Mouse (Mus musculus) E14TG2a.4 (cell line): ENCODE measurements around the gene Ano5.

Source experiments
- H3K27me3 ChIP-seq: 2 replicates; pipeline ENCODE4 v1.6.1; 2014; ENCODE audit warnings: low read length, control low read depth; ENCODE audit not compliant: insufficient read depth
- H3K36me3 ChIP-seq: 2 replicates; pipeline ENCODE4 v1.6.1; 2014; ENCODE audit warnings: low read length, control low read depth; ENCODE audit not compliant: insufficient read depth
- H3K4me1 ChIP-seq: replicated peaks from 2 replicates; pipeline ENCODE4 v1.6.1; 2014; ENCODE audit warnings: low read depth, low read length, control low read depth
- H3K4me3 ChIP-seq: replicated peaks from 2 replicates; pipeline ENCODE4 v1.5.1; 2014; ENCODE audit warnings: mild to moderate bottlenecking, low read length
- H3K9me3 ChIP-seq: 2 replicates; pipeline ENCODE4 v1.6.1; 2014; ENCODE audit warnings: low read length, control low read depth
- CTCF ChIP-seq: conservative IDR thresholded peaks from 2 replicates; pipeline ENCODE4 v1.5.1; 2014; ENCODE audit warnings: low read length
- NANOG ChIP-seq: IDR thresholded peaks from 2 replicates; pipeline ENCODE4 v1.6.1; 2014; ENCODE audit warnings: borderline replicate concordance, low read length, mixed read lengths
- POU5F1 ChIP-seq: IDR thresholded peaks from 2 replicates; pipeline ENCODE4 v1.6.1; 2014; ENCODE audit warnings: low read length, borderline replicate concordance

Gene Ano5

GRCm38 (mm10) chr7:51510671-51511651 lies at the start of gene Ano5:
Gene Ano5 (plus strand): TSS chr7:51511029.
- Histone ChIP-seq H3K27me3 (peaks cover 27% of the 10 kb centered on the region), H3K4me3 (peak within 1 kb of the TSS; percentile 71), H3K36me3 (no peaks in the 10 kb centered on the region), H3K9me3 (peaks cover 9% of the 10 kb centered on the region; the same call in 1 of the 2 replicates), H3K4me1 (no peaks in the 10 kb centered on the region; the same call in 1 of the 2 replicates)
- TF ChIP-seq POU5F1 (no peak), NANOG (no peak)

GRCm38 (mm10) chr7:51499396-51499795 lies 11.4 kb upstream of the Ano5 start:
- no peak overlapping the region for H3K4me3 ChIP-seq
- H3K27me3 ChIP-seq: no peaks in the 10 kb centered on the region
- no peak for TF ChIP-seq NANOG
- TF ChIP-seq CTCF: no peak
- no peak for TF ChIP-seq POU5F1
- H3K36me3 ChIP-seq: no peaks in the 10 kb centered on the region
- H3K9me3 ChIP-seq: no peaks in the 10 kb centered on the region
- H3K4me1 ChIP-seq: no peaks in the 10 kb centered on the region

GRCm38 (mm10) chr7:51503940-51504339 lies 6.9 kb upstream of the Ano5 start:
- Histone ChIP-seq H3K9me3 (no peaks in the 10 kb centered on the region), H3K4me1 (no peaks in the 10 kb centered on the region), H3K4me3 (no peak overlapping the region), H3K27me3 (no peaks in the 10 kb centered on the region), H3K36me3 (no peaks in the 10 kb centered on the region)
- TF ChIP-seq POU5F1 (no peak), CTCF (no peak), NANOG (no peak)

GRCm38 (mm10) chr7:51510147-51510546 lies 682 bp upstream of the Ano5 start:
- Histone ChIP-seq H3K27me3 (peaks cover 27% of the 10 kb centered on the region), H3K36me3 (no peaks in the 10 kb centered on the region), H3K4me1 (no peaks in the 10 kb centered on the region; the same call in 1 of the 2 replicates), H3K9me3 (peaks cover 9% of the 10 kb centered on the region; the same call in 1 of the 2 replicates), H3K4me3 (no peak overlapping the region)
- TF ChIP-seq CTCF (no peak), POU5F1 (no peak), NANOG (no peak)

- Histone ChIP-seq H3K9me3 (no peaks in the 10 kb centered on the region), H3K27me3 (no peaks in the 10 kb centered on the region), H3K36me3 (no peaks in the 10 kb centered on the region), H3K4me3 (no peak overlapping the region), H3K4me1 (no peaks in the 10 kb centered on the region)
- TF ChIP-seq POU5F1 (no peak), CTCF (no peak), NANOG (no peak)
Observed at GRCm38 (mm10) chr7:51539344-51539743, 28.5 kb downstream of the Ano5 start.

- no peak overlapping the region for H3K4me3 ChIP-seq
- H3K36me3 ChIP-seq: no peaks in the 10 kb centered on the region
- no peaks in the 10 kb centered on the region for H3K9me3 ChIP-seq
- H3K27me3 ChIP-seq: no peaks in the 10 kb centered on the region
- H3K4me1 ChIP-seq: no peaks in the 10 kb centered on the region
- TF ChIP-seq NANOG (no peak), POU5F1 (no peak), CTCF (peak; percentile 60)
Observed at GRCm38 (mm10) chr7:51540736-51541135, 29.9 kb downstream of the Ano5 start.

GRCm38 (mm10) chr7:51600021-51600420 lies 89.2 kb downstream of the Ano5 start:
- Histone ChIP-seq H3K36me3 (no peaks in the 10 kb centered on the region), H3K4me1 (no peaks in the 10 kb centered on the region), H3K27me3 (no peaks in the 10 kb centered on the region), H3K9me3 (no peaks in the 10 kb centered on the region), H3K4me3 (no peak overlapping the region)
- TF ChIP-seq CTCF: no peak
- TF ChIP-seq NANOG: no peak
- TF ChIP-seq POU5F1: no peak

GRCm38 (mm10) chr7:51603741-51604140 lies 92.9 kb downstream of the Ano5 start:
- TF ChIP-seq CTCF: no peak
- no peak for TF ChIP-seq POU5F1
- no peak for TF ChIP-seq NANOG
- no peaks in the 10 kb centered on the region for H3K27me3 ChIP-seq
- H3K4me1 ChIP-seq: no peaks in the 10 kb centered on the region
- no peak overlapping the region for H3K4me3 ChIP-seq
- H3K36me3 ChIP-seq: no peaks in the 10 kb centered on the region
- no peaks in the 10 kb centered on the region for H3K9me3 ChIP-seq
